13 mouse cellular contexts compared by ENCODE assay signal in the genomic region with DNA sequence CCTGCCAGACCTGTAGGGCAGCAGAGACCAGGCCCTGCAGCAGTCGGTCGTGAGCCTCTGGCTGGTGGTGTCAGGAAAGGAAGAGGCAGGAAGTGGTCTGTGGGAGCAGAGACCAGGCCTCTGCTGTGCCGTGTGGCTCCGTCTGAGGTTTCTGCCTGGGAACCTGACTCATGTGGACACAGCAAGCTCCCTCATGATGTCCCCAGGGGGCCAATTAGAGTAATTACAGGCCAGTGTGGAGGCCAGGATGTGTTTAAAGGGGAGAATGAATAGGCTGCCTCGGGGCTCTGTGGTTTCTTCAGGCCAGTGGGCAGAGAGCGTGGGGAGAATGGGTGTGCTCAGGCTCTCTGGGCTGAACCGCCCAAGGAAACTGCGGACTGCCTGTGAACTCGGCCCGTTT.
DNase-seq lines count a peak whose midpoint lies in the region; ATAC-seq and TF ChIP-seq lines count a peak whose summit lies in the region.
"Had no signal": no experiment of that assay in that cellular context is flagged by ENCODE, and none has a peak within 500 bp of the region (broad histone marks: within the 10 kb centered on the region; RNA-seq: fewer than 3 reads in every experiment).

No protein-coding gene starts in this region.

- no peak for TF ChIP-seq POLR2A in CH12.LX (IDR thresholded peaks at IDR 0.05; ENCODE audit: low read depth, low read length)

- TF ChIP-seq CTCF in CH12.LX (conservative IDR thresholded peaks at IDR 0.05 in 1 of 2, IDR thresholded peaks at IDR 0.05 in 1 of 2; ENCODE audit: low read depth in 2 of 2, low read length in 2 of 2): no peak

- H3K79me2 ChIP-seq in CH12.LX (replicated peaks; ENCODE audit: control insufficient read depth, extremely low read depth, insufficient read depth, poor library complexity, severe bottlenecking): no peaks in the 10 kb centered on the region

- H3K4me1 ChIP-seq in hindbrain, embryonic 10.5 days (replicated peaks): peaks cover 22% of the 10 kb centered on the region
- no peaks in the 10 kb centered on the region for H3K4me1 ChIP-seq in hindbrain, embryonic 11.5 days (replicated peaks; ENCODE audit: control insufficient read depth, insufficient read depth, low read length)
- H3K4me1 ChIP-seq in CH12.LX (ENCODE audit: control insufficient read depth in 1 of 2, insufficient read depth in 2 of 2): peaks cover 5 to 32% of the 10 kb centered on the region in 2 experiments; a peak in 3 of 4 replicates

- no peak overlapping the region for H3K4me3 ChIP-seq in hindbrain, embryonic 10.5 days
- H3K4me3 ChIP-seq in hindbrain, embryonic 11.5 days (ENCODE audit: low read depth, low read length): no peak overlapping the region
- H3K4me3 ChIP-seq in CH12.LX (replicated peaks in 1 of 3; ENCODE audit: low read depth in 2 of 3, low read length in 2 of 3, poor library complexity in 1 of 3): no peak overlapping the region
- H3K4me3 ChIP-seq: layer of hippocampus, adult 2 months had no signal

- dilution Hi-C loops in CH12.LX (cut with MboI; ENCODE audit: extremely low pct_ligation_motif_present, extremely low pct_unique_long_range_greater_than_20kb, low sequenced_read_pairs): no loop called here

- no peak for ATAC-seq in hindbrain, embryonic 11.5 days (ENCODE audit: low FRiP score)

- TF ChIP-seq RAD21 in CH12.LX (IDR thresholded peaks at IDR 0.05; ENCODE audit: low read depth, low read length): no peak; the same call in 1 of the 2 replicates

- H3K36me3 ChIP-seq in hindbrain, embryonic 10.5 days: no peaks in the 10 kb centered on the region
- H3K36me3 ChIP-seq in hindbrain, embryonic 11.5 days (ENCODE audit: control insufficient read depth, insufficient read depth, low read length): no peaks in the 10 kb centered on the region
- no peaks in the 10 kb centered on the region for H3K36me3 ChIP-seq in CH12.LX (replicated peaks in 1 of 2; ENCODE audit: control insufficient read depth in 1 of 2, insufficient read depth in 1 of 2, low read length in 1 of 2)

- no peak for DNase-seq in hindbrain, embryonic 10.5 days (ENCODE audit: low spot score)
- no peak for DNase-seq in hindbrain, embryonic 11.5 days (ENCODE audit: low spot score)
- DNase-seq in CH12.LX (ENCODE audit: extremely low read depth): peak; percentile 86
- peak; percentile 63 for DNase-seq in forelimb bud, embryonic 11.5 days (ENCODE audit: low read depth, low spot score)
- peak; percentile 85 for DNase-seq in retina, postnatal 1 day
- no peak for DNase-seq in frontal cortex, postnatal 36 days (ENCODE audit: low spot score in 2 of 2)
- no peak for DNase-seq in cerebellum, adult 9-10 months
- DNase-seq in neural tube, embryonic 10.5 days (ENCODE audit: extremely low spot score, low spot score): no peak
- DNase-seq: adrenal gland, postnatal 36 days; cerebellum, postnatal 36 days; gastrocnemius, postnatal 10 days; heart, postnatal 36 days had no signal

- TF ChIP-seq EP300 in CH12.LX (IDR thresholded peaks at IDR 0.05; ENCODE audit: low read length): 0 out of 2 replicates have a peak, but pooled peaks have one; percentile 26

- H3K27me3 ChIP-seq in hindbrain, embryonic 10.5 days (ENCODE audit: insufficient read depth, poor library complexity, severe bottlenecking): peaks cover 31% of the 10 kb centered on the region
- 0 out of 2 replicates have a peak, but pooled peaks cover 2% of the 10 kb centered on the region for H3K27me3 ChIP-seq in hindbrain, embryonic 11.5 days (ENCODE audit: control insufficient read depth, insufficient read depth, low read length)
- H3K27me3 ChIP-seq in CH12.LX (replicated peaks): peaks cover 57% of the 10 kb centered on the region

- no peak overlapping the region for H3K9ac ChIP-seq in hindbrain, embryonic 11.5 days (ENCODE audit: low read depth, low read length)
- H3K9ac ChIP-seq in CH12.LX (ENCODE audit: insufficient read depth, low read depth): no peak overlapping the region

- H3K9me3 ChIP-seq in hindbrain, embryonic 10.5 days: peaks cover 12% of the 10 kb centered on the region
- no peaks in the 10 kb centered on the region for H3K9me3 ChIP-seq in hindbrain, embryonic 11.5 days (ENCODE audit: control insufficient read depth, low read length)
- H3K9me3 ChIP-seq in CH12.LX (replicated peaks; ENCODE audit: low read length): peaks cover 11% of the 10 kb centered on the region

- H3K4me2 ChIP-seq in hindbrain, embryonic 11.5 days (replicated peaks; ENCODE audit: low read depth, low read length): no peak overlapping the region
- H3K4me2 ChIP-seq in CH12.LX (ENCODE audit: insufficient read depth, low read depth, poor library complexity, severe bottlenecking): no peak overlapping the region

- in situ Hi-C loops in CH12.LX (cut with MboI; ENCODE audit: low pct_ligation_motif_present, low pct_unique_long_range_greater_than_20kb, low sequenced_read_pairs): no loop called here

- 0 out of 2 replicates have a peak overlapping the region, but pooled peaks have one; percentile 23 for H3K27ac ChIP-seq in hindbrain, embryonic 10.5 days
- H3K27ac ChIP-seq in hindbrain, embryonic 11.5 days (ENCODE audit: low read depth, low read length): no peak overlapping the region
- no peak overlapping the region for H3K27ac ChIP-seq in CH12.LX (ENCODE audit: insufficient read depth, low read depth)
- H3K27ac ChIP-seq: layer of hippocampus, adult 2 months had no signal

- WGBS in hindbrain, embryonic 10.5 days: 46% methylated on average over 10 of the region's 10 CpGs
- WGBS in hindbrain, embryonic 11.5 days: 46% methylated on average over 10 of the region's 10 CpGs

TF ChIP-seq in CH12.LX, 34 proteins besides CTCF, POLR2A, EP300 and RAD21:
- TF ChIP-seq MAFK (IDR thresholded peaks at IDR 0.05; ENCODE audit: insufficient replicate concordance, low read length): peak; percentile 88
- TF ChIP-seq TBP (conservative IDR thresholded peaks at IDR 0.05; ENCODE audit: low read depth, low read length): no peak
- no peak for TF ChIP-seq HCFC1 (IDR thresholded peaks at IDR 0.05; ENCODE audit: low read depth, low read length)
- no peak for TF ChIP-seq CHD1 (IDR thresholded peaks at IDR 0.05; ENCODE audit: low read depth, low read length)
- TF ChIP-seq NELFE (IDR thresholded peaks at IDR 0.05; ENCODE audit: low read depth, low read length): no peak
- TF ChIP-seq UBTF (IDR thresholded peaks at IDR 0.05; ENCODE audit: low read depth, low read length): no peak
- TF ChIP-seq BHLHE40 (IDR thresholded peaks at IDR 0.05; ENCODE audit: low read depth, low read length): peak; percentile 72
- TF ChIP-seq SIN3A (IDR thresholded peaks at IDR 0.05; ENCODE audit: low read length): no peak
- TF ChIP-seq MAZ (IDR thresholded peaks at IDR 0.05; ENCODE audit: low read depth, low read length): no peak
- no peak for TF ChIP-seq RCOR1 (conservative IDR thresholded peaks at IDR 0.05; ENCODE audit: low read depth, low read length)
- no peak for TF ChIP-seq SMC3 (IDR thresholded peaks at IDR 0.05; ENCODE audit: low read depth, low read length)
- no peak for TF ChIP-seq NRF1 (IDR thresholded peaks at IDR 0.05; ENCODE audit: low read depth, low read length)
- TF ChIP-seq PAX5 (IDR thresholded peaks at IDR 0.05; ENCODE audit: low read length): no peak
- TF ChIP-seq GABPA (IDR thresholded peaks at IDR 0.05; ENCODE audit: insufficient replicate concordance, low read depth, low read length): no peak

Comparison
In these comparisons a context has a peak if more than half of its experiments do, and no peak if none do; other contexts are left out.
1. DNase-seq: peak in CH12.LX (single experiment), forelimb bud, embryonic 11.5 days (single experiment) and retina, postnatal 1 day (single experiment); none in hindbrain, embryonic 10.5 days (single experiment), hindbrain, embryonic 11.5 days (single experiment), frontal cortex, postnatal 36 days (0 of 2), cerebellum, adult 9-10 months (single experiment) and neural tube, embryonic 10.5 days (single experiment).